ENCODE assay signal across 19 mouse cellular contexts in genomic region chr10:111451683-111452322, GRCm38 (mm10). TPM values are rescaled to one million over a fixed set of nuclear protein-coding genes. Genes with fewer than 3 reads are reported as not detected.
DNase-seq lines count a peak whose midpoint lies in the region; ATAC-seq and TF ChIP-seq lines count a peak whose summit lies in the region.
"Had no signal": no experiment of that assay in that cellular context is flagged by ENCODE, and none has a peak within 500 bp of the region (broad histone marks: within the 10 kb centered on the region; RNA-seq: fewer than 3 reads in every experiment).

No protein-coding gene starts in this region.

- H3K9me3 ChIP-seq in liver, embryonic 13.5 days (replicated peaks), result no peaks in the 10 kb centered on the region
- H3K9me3 ChIP-seq in liver, postnatal 0 days (ENCODE audit: low read length), result no peaks in the 10 kb centered on the region
- H3K9me3 ChIP-seq: embryonic facial prominence, embryonic 13.5 days; forebrain, embryonic 12.5 days; heart, embryonic 12.5 days; hindbrain, embryonic 15.5 days had no signal

- DNase-seq in heart, adult 11 months, result peak; percentile 3
- DNase-seq in heart, postnatal 36 days, result no peak
- DNase-seq in liver, embryonic 13.5 days, result peak; percentile 17
- no peak for DNase-seq in liver, postnatal 0 days
- DNase-seq in lung, postnatal 4 days, result no peak
- DNase-seq in adrenal gland, adult 2 months, result no peak
- no peak for DNase-seq in B cell, adult 2 months
- DNase-seq: adrenal gland, postnatal 10 days; cerebellum, adult 11 months; cerebellum, adult 8-10 months; cerebellum, postnatal 14 days; gastrocnemius, postnatal 25 days; heart, adult 18-20 months had no signal

- H3K27me3 ChIP-seq in liver, embryonic 13.5 days, result no peaks in the 10 kb centered on the region
- no peaks in the 10 kb centered on the region for H3K27me3 ChIP-seq in liver, postnatal 0 days (ENCODE audit: insufficient read depth, low read length)
- H3K27me3 ChIP-seq: embryonic facial prominence, embryonic 13.5 days; forebrain, embryonic 12.5 days; heart, embryonic 12.5 days; hindbrain, embryonic 15.5 days had no signal

- WGBS in liver, embryonic 13.5 days (ENCODE audit: insufficient replicate concordance), result 8% methylated on average over 1 of the region's 1 CpGs
- 19% methylated on average over 1 of the region's 1 CpGs for WGBS in liver, postnatal 0 days (ENCODE audit: insufficient replicate concordance)

- no peak overlapping the region for H3K9ac ChIP-seq in liver, embryonic 13.5 days
- no peak overlapping the region for H3K9ac ChIP-seq in liver, postnatal 0 days (replicated peaks)
- H3K9ac ChIP-seq: embryonic facial prominence, embryonic 13.5 days; forebrain, embryonic 12.5 days; heart, embryonic 12.5 days; hindbrain, embryonic 15.5 days had no signal

- H3K4me1 ChIP-seq in liver, embryonic 13.5 days (replicated peaks), result peaks cover 17% of the 10 kb centered on the region
- H3K4me1 ChIP-seq in liver, postnatal 0 days (ENCODE audit: insufficient read depth), result no peaks in the 10 kb centered on the region
- H3K4me1 ChIP-seq: forebrain, embryonic 12.5 days; heart, embryonic 12.5 days; hindbrain, embryonic 15.5 days had no signal

- TF ChIP-seq CTCF in liver, postnatal 0 days (IDR thresholded peaks at IDR 0.05; ENCODE audit: low read depth), result no peak

- no peaks in the 10 kb centered on the region for H3K36me3 ChIP-seq in liver, embryonic 13.5 days
- H3K36me3 ChIP-seq in liver, postnatal 0 days (replicated peaks; ENCODE audit: insufficient read depth, low read length), result no peaks in the 10 kb centered on the region
- H3K36me3 ChIP-seq: embryonic facial prominence, embryonic 13.5 days; forebrain, embryonic 12.5 days; heart, embryonic 12.5 days; hindbrain, embryonic 15.5 days had no signal

- H3K4me2 ChIP-seq in liver, embryonic 13.5 days, result no peak overlapping the region
- no peak overlapping the region for H3K4me2 ChIP-seq in liver, postnatal 0 days (ENCODE audit: low read depth, low read length)
- H3K4me2 ChIP-seq: embryonic facial prominence, embryonic 13.5 days; forebrain, embryonic 12.5 days; heart, embryonic 12.5 days; hindbrain, embryonic 15.5 days had no signal

- 0 out of 2 replicates have a peak, but pooled peaks have one; percentile 27 for TF ChIP-seq EP300 in liver, postnatal 0 days (IDR thresholded peaks at IDR 0.05; ENCODE audit: low read depth)

- peak; percentile 84 for ATAC-seq in common myeloid progenitor, adult 5-6 weeks (replicated peaks; ENCODE audit: low read depth, poor library complexity, severe bottlenecking)
- peak; percentile 99 for ATAC-seq in liver, embryonic 13.5 days (ENCODE audit: low read depth)
- 0 out of 2 replicates have a peak, but pooled peaks have one; percentile 35 for ATAC-seq in liver, postnatal 0 days
- ATAC-seq: forebrain, embryonic 16.5 days had no signal

- intact Hi-C loops in heart, postnatal 36 days (cut with DNase I), result no loop called here

- H3K4me3 ChIP-seq in liver, embryonic 13.5 days (replicated peaks), result no peak overlapping the region
- H3K4me3 ChIP-seq in liver, postnatal 0 days (ENCODE audit: low read depth, low read length), result no peak overlapping the region
- H3K4me3 ChIP-seq: embryonic facial prominence, embryonic 13.5 days; forebrain, embryonic 12.5 days; heart, embryonic 12.5 days; hindbrain, embryonic 15.5 days had no signal

- H3K27ac ChIP-seq in liver, embryonic 13.5 days, result no peak overlapping the region
- no peak overlapping the region for H3K27ac ChIP-seq in liver, postnatal 0 days (ENCODE audit: low read depth)
- H3K27ac ChIP-seq: embryonic facial prominence, embryonic 13.5 days; forebrain, embryonic 12.5 days; hindbrain, embryonic 15.5 days had no signal

RNA-seq across cellular contexts. Expression of gene Nap1l1, which starts 21.2 kb away (rescaled TPM):
- 10 to 100 TPM; 60.7 to 74.5 TPM for total RNA-seq in heart, postnatal 36 days (2021)
- total RNA-seq in common myeloid progenitor, adult 5-6 weeks (2017), result 824 and 1,033 TPM in 2 replicates
- 163 and 198 TPM in 2 replicates for polyA plus RNA-seq in liver, embryonic 13.5 days (2015; fragmentation: Nextera tagmentation; extraction: Ambion mirVana)
- 69.9 and 73.7 TPM in 2 replicates for polyA plus RNA-seq in liver, postnatal 0 days (2015; fragmentation: Nextera tagmentation; extraction: Ambion mirVana)
- 100 to 1,000 TPM; 125 to 139 TPM for total RNA-seq in adrenal gland, adult 2 months (2021)
- polyA plus RNA-seq in adrenal gland, adult 2 months (2012; rRNA removed), result 1.8 and 2.1 TPM in 2 replicates

RNA-seq across cellular contexts. Expression of gene Phlda1, which starts 54.3 kb away (rescaled TPM):
- total RNA-seq in heart, postnatal 36 days (2021), result 10 to 100 TPM in 1 of 2 experiments, 1 to 10 TPM in 1; 9.8 to 17.3 TPM
- 0.49 and 1.9 TPM in 2 replicates for total RNA-seq in common myeloid progenitor, adult 5-6 weeks (2017)
- 4.4 and 5.6 TPM in 2 replicates for polyA plus RNA-seq in liver, embryonic 13.5 days (2015; fragmentation: Nextera tagmentation; extraction: Ambion mirVana)
- 29.6 and 32.1 TPM in 2 replicates for polyA plus RNA-seq in liver, postnatal 0 days (2015; fragmentation: Nextera tagmentation; extraction: Ambion mirVana)
- 10 to 100 TPM; 58.7 to 66.1 TPM for total RNA-seq in adrenal gland, adult 2 months (2021)
- 113 and 162 TPM in 2 replicates for polyA plus RNA-seq in adrenal gland, adult 2 months (2012; rRNA removed)

Comparison
In these comparisons a context has a peak if more than half of its experiments do, and no peak if none do; other contexts are left out.
1. DNase-seq: peak in heart, adult 11 months (single experiment) and liver, embryonic 13.5 days (single experiment); none in heart, postnatal 36 days (0 of 2), liver, postnatal 0 days (single experiment), lung, postnatal 4 days (0 of 2), adrenal gland, adult 2 months (single experiment) and B cell, adult 2 months (0 of 2).
2. ATAC-seq: peak in every context shown above with its lines; median percentile 99 in liver, embryonic 13.5 days; 84 in common myeloid progenitor, adult 5-6 weeks; 35 in liver, postnatal 0 days.